Mouse (Mus musculus) lung, postnatal 0 days (tissue): Measurements from ENCODE around the gene C130050O18Rik.

Source experiments
- CTCF ChIP-seq: IDR thresholded peaks from 2 replicates; pipeline ENCODE4 v1.5.1; 2016; ENCODE audit warnings: antibody characterized with exemption, mild to moderate bottlenecking
- EP300 ChIP-seq: IDR thresholded peaks from 2 replicates; pipeline ENCODE4 v1.6.1; 2016; ENCODE audit warnings: antibody characterized with exemption, mild to moderate bottlenecking, control low read depth

DNA sequence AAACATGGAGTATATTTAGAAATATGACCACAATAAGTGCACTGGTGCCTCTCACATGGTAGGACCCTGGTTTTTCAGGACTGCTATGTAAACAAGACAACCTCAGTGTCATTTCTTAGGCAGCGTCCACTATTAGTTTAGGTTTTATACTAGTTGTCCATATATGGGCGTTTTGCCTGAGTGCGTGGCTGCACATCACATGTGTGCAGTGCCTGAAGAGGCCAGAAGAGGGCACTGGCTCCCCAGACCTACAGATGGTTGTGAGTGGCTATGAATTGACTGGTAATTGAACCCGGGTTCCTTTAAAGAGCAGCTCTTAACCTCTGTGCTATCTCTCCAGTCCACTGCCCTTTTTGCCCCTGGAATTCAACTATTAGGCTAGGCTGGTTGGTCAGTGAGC, 11.9 kb downstream of the C130050O18Rik start:
- TF ChIP-seq CTCF: peak; percentile 59
- TF ChIP-seq EP300: no peak
